Mouse (Mus musculus) liver, embryonic 14.5 days (tissue): ENCODE measurements at regions not wholly inside any gene's neighbourhood (a gene's known extent, or its start where the extent isn't known, plus 50 kb on each side); places are given as distances from the start of the nearest gene placed in this dataset.

Experiments used
- ATAC-seq: fragments of 200-750 bp; cut with Nextera tagmentation; 2 replicates; pipeline ENCODE4 v1.8.0; 2017; ENCODE audit warnings: moderate number of reproducible peaks, mild to moderate bottlenecking, moderate library complexity; ENCODE audit not compliant: insufficient read depth
- DNase-seq, 3 experiments: peaks; one replicate each; pipeline ENCODE4 v3.0.0-alpha.2; 2012 to 2013; ENCODE audit warnings: low read depth in 3 of 3, low spot score in 3 of 3
- H3K27ac ChIP-seq: fragments of 300-500 bp; sonication (generic); 2 replicates; pipeline ENCODE4 v1.5.1; 2014; ENCODE audit warnings: moderate library complexity, mild to moderate bottlenecking, control low read depth, inconsistent platforms
- H3K27me3 ChIP-seq: fragments of 300-500 bp; sonication (generic); 2 replicates; pipeline ENCODE4 v1.6.1; 2014; ENCODE audit warnings: mild to moderate bottlenecking, low read length, moderate library complexity; ENCODE audit not compliant: control insufficient read depth, insufficient read depth
- H3K36me3 ChIP-seq: fragments of 300-500 bp; sonication (generic); replicated peaks from 2 replicates; pipeline ENCODE4 v1.6.1; 2014; ENCODE audit warnings: low read depth; ENCODE audit not compliant: control insufficient read depth, insufficient read depth
- H3K4me1 ChIP-seq, 2 experiments: fragments of 200-500 bp in 1 of 2; fragments of 300-500 bp in 1 of 2; sonication (generic) in 1 of 2; replicated peaks; 2 replicates each; pipeline ENCODE4 v1.6.1; 2012 to 2014; ENCODE audit warnings: antibody characterized with exemption in 1 of 2, inconsistent platforms in 1 of 2, low read length in 1 of 2; ENCODE audit not compliant: control insufficient read depth in 2 of 2, insufficient read depth in 2 of 2
- H3K4me2 ChIP-seq: fragments of 300-500 bp; sonication (generic); 2 replicates; pipeline ENCODE4 v1.6.1; 2014; ENCODE audit warnings: low read depth, mild to moderate bottlenecking, control low read depth, moderate library complexity
- H3K4me3 ChIP-seq, 2 experiments: fragments of 200-500 bp in 1 of 2; fragments of 300-500 bp in 1 of 2; sonication (generic) in 1 of 2; 2 replicates each; pipeline ENCODE4 v1.5.1; 2012 to 2014; ENCODE audit warnings: low read depth in 2 of 2, low read length in 2 of 2, mild to moderate bottlenecking in 2 of 2, control low read depth in 1 of 2, inconsistent platforms in 1 of 2, moderate library complexity in 1 of 2; ENCODE audit not compliant: insufficient read depth in 1 of 2
- H3K9ac ChIP-seq: fragments of 300-500 bp; sonication (generic); replicated peaks from 2 replicates; pipeline ENCODE4 v1.6.1; 2014; ENCODE audit warnings: mild to moderate bottlenecking, control low read depth, moderate library complexity
- H3K9me3 ChIP-seq: fragments of 300-500 bp; sonication (generic); 2 replicates; pipeline ENCODE4 v1.6.1; 2016; ENCODE audit warnings: low read length, mixed read lengths; ENCODE audit not compliant: control insufficient read depth
- CTCF ChIP-seq: IDR thresholded peaks from 2 replicates; pipeline ENCODE4 v1.5.1; 2016; ENCODE audit warnings: antibody characterized with exemption, low read depth, control low read depth
- EP300 ChIP-seq: IDR thresholded peaks from 2 replicates; pipeline ENCODE4 v1.6.1; 2016; ENCODE audit warnings: antibody characterized with exemption, low read depth
- WGBS: fragments of 180-500 bp; shearing (Covaris S2); extraction: QIAGEN DNeasy Blood & Tissue Kit; methylation state at CpG from one replicate; pipeline ENCODE4 v1.1.7; 2014; ENCODE audit not compliant: insufficient replicate concordance; 5-methylcytosine and 5-hydroxymethylcytosine counted together

DNA sequence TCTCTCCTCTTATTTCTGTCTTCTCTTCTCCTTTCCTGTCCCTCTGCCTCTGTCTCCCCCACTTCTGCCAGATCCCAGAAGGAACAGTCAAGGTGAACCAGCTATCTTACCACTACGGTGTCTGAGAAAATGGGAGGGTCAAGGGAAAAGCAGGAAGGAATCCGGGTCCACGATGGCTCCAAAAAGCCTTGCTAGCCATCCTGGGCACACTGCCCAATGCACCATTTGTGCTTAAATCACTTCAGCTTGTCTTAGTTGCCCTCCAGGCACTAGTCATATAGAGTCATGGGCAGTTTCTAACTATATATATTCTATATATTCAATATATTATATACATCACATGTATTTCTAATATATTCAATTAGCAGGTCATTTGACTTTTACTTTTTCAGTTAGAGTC is 333.1 kb downstream of the En1 start:
- H3K36me3 ChIP-seq: no peaks in the 10 kb centered on the region
- H3K4me1 ChIP-seq: no peaks in the 10 kb centered on the region
- TF ChIP-seq CTCF (no peak), EP300 (no peak)
- H3K4me3 ChIP-seq: no peak overlapping the region
- no peak for ATAC-seq
- DNase-seq: no peak
- no peak overlapping the region for H3K4me2 ChIP-seq
- H3K27me3 ChIP-seq: no peaks in the 10 kb centered on the region
- H3K9me3 ChIP-seq: no peaks in the 10 kb centered on the region
- no peak overlapping the region for H3K27ac ChIP-seq
- WGBS: 66% methylated on average over 3 of the region's 3 CpGs
- no peak overlapping the region for H3K9ac ChIP-seq

DNA sequence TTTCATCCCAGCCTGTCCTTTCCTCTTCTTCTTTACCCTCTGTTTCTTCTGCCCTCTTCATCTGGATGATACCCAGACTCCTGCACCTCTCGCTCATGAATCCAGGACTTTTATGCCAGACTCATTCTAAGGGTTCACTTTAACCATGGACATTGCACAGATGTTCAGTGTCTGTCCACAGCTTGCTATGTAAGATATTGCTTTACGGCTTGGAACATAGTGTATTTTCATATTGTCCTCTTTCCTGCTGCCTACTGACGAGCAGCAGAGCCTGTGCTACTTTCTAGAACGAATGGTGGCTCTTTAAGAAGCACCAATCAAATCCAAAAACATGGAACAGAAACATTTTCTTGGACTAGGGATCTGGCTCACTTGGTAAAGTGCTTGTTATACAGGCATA is 341.5 kb downstream of the En1 start:
- H3K36me3 ChIP-seq: no peaks in the 10 kb centered on the region
- TF ChIP-seq EP300 (no peak), CTCF (no peak)
- 46% methylated on average over 4 of the region's 4 CpGs for WGBS
- no peak overlapping the region for H3K4me2 ChIP-seq
- H3K4me1 ChIP-seq: no peaks in the 10 kb centered on the region
- DNase-seq: no peak
- no peak overlapping the region for H3K27ac ChIP-seq
- no peak overlapping the region for H3K4me3 ChIP-seq
- no peaks in the 10 kb centered on the region for H3K27me3 ChIP-seq
- H3K9me3 ChIP-seq: no peaks in the 10 kb centered on the region
- no peak overlapping the region for H3K9ac ChIP-seq
- ATAC-seq: no peak

DNA sequence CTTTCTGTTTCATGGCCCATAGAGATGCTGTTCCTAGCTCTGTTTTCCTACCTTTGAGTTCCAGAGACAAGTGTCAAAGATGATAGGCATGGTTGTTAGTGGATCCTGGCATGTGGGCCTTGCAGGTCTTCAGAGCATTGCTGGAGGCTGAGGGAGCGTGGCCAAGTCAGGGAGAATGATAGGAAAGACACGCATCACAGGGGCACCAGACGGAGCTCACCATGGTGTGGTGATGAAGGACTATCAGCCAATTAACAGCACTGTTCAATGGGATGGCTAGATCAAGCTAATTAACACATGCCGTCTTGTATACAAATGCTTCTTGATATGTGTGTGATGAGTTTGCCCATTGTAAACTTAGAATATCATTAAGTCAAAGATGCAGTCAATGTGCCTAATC is 344.1 kb downstream of the En1 start:
- no peak for ATAC-seq
- Histone ChIP-seq H3K27me3 (no peaks in the 10 kb centered on the region), H3K4me3 (no peak overlapping the region), H3K4me1 (no peaks in the 10 kb centered on the region), H3K9me3 (no peaks in the 10 kb centered on the region), H3K27ac (no peak overlapping the region), H3K4me2 (no peak overlapping the region), H3K9ac (no peak overlapping the region), H3K36me3 (no peaks in the 10 kb centered on the region)
- TF ChIP-seq EP300 (no peak), CTCF (no peak)
- DNase-seq: no peak
- WGBS: 56% methylated on average over 4 of the region's 4 CpGs

DNA sequence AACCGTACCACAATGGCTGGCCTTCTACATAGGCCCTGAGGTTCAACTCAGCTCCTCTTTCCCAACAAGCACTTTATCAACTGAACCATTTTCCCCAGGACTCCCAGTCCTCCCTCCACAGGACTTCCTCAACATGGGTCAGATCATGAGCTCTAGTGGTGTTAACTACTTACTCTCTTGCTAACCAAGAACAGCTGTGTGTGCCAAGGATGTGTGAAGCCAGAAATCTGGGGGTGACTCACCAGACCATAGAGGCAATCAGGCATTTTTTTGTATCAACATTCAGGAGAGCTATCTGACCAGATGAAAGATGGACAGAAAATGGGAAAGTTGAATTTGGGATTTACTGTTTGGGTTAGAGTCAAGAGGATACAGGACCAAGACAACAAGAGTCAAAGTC is 359.0 kb downstream of the En1 start:
- no peaks in the 10 kb centered on the region for H3K4me1 ChIP-seq
- 43% methylated on average over 1 of the region's 1 CpGs for WGBS
- no peak overlapping the region for H3K27ac ChIP-seq
- H3K36me3 ChIP-seq: no peaks in the 10 kb centered on the region
- no peak for TF ChIP-seq EP300
- no peak for TF ChIP-seq CTCF
- no peak for DNase-seq
- no peak for ATAC-seq
- H3K4me3 ChIP-seq: no peak overlapping the region
- H3K9me3 ChIP-seq: no peaks in the 10 kb centered on the region
- H3K9ac ChIP-seq: no peak overlapping the region
- no peak overlapping the region for H3K4me2 ChIP-seq
- H3K27me3 ChIP-seq: no peaks in the 10 kb centered on the region

- Histone ChIP-seq H3K4me1 (no peaks in the 10 kb centered on the region), H3K9ac (no peak overlapping the region), H3K27ac (no peak overlapping the region), H3K36me3 (no peaks in the 10 kb centered on the region), H3K9me3 (no peaks in the 10 kb centered on the region), H3K4me3 (no peak overlapping the region), H3K4me2 (no peak overlapping the region), H3K27me3 (no peaks in the 10 kb centered on the region)
- ATAC-seq (no peak), DNase-seq (no peak)
- WGBS: 20% methylated on average over 8 of the region's 8 CpGs
- TF ChIP-seq CTCF (no peak), EP300 (no peak)
Observed at GRCm38 (mm10) chr1:120961984-120962383, 359.8 kb downstream of the En1 start.
